Mouse (Mus musculus): ENCODE measurements at regions not wholly inside any gene's neighbourhood (a gene's known extent, or its start where the extent isn't known, plus 50 kb on each side); places are given as distances from the start of the nearest gene placed in this dataset.

GRCm38 (mm10) chr3:57990738-57991137, 142.9 kb upstream of the Pfn2 start:
- no peak overlapping the region for H3K4me3 ChIP-seq (ENCODE audit: low read length)
- H3K4me2 ChIP-seq (ENCODE audit: low read length) = no peak overlapping the region
- H3K4me1 ChIP-seq (ENCODE audit: control insufficient read depth, insufficient read depth, low read depth, low read length) = no peaks in the 10 kb centered on the region
- H3K36me3 ChIP-seq (ENCODE audit: control insufficient read depth, insufficient read depth, low read length) = no peaks in the 10 kb centered on the region
- H3K27me3 ChIP-seq (replicated peaks; ENCODE audit: control insufficient read depth, insufficient read depth, low read length) = no peaks in the 10 kb centered on the region
- H3K27ac ChIP-seq (ENCODE audit: low read depth, low read length) = no peak overlapping the region
- no peaks in the 10 kb centered on the region for H3K9me3 ChIP-seq (ENCODE audit: control insufficient read depth, low read length)
- WGBS = 74% methylated on average over 1 of the region's 1 CpGs
- no peak overlapping the region for H3K9ac ChIP-seq (ENCODE audit: low read depth, low read length)
- no peak for ATAC-seq

DNA sequence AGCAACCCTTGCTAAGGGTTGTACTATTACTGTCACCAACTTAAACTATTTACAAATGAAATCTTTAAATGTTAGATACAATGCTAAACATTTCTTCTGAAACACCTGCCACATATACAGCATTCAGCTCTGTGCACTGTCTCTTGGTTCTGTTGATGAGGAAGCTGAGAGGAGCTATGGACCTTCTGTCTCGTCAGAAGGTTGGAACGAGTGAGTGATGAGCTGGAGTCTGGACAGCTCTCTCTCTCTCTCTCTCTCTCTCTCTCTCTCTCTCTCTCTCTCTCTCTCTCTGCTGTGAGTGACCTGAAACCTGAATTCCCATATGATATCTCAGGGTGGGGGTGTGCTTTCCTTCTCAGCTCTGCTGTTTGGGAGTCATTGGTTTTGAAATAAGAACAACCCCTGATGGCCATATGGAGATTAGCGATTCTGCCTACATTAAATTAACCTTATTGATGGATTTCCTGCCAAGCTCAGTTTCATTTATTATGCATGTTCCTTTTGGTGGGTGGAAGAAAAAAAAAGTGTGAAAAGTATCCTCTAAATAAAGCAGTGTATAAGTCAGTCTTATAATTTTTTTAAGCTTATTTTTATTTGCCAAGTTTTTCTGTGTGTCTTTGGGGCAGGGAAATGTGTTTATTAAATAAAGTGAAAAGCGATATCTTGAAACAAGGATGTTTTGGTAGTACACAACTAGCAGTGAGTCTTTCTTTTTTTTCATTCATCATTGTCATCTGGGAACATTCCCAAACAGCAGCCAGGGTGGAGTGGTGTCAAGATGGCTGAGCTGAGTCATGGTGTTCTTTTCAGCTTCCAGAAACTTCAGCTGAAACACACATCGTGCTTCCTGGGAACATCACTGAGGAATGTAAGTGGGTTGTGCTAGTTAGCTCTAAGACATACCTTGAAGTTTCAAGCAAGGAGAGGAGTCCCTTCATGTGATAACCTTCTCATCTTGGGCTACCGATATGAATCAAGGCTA, 150.5 kb upstream of the Pfn2 start:
- Histone ChIP-seq H3K4me2 (ENCODE audit: low read length) (no peak overlapping the region), H3K27ac (ENCODE audit: low read depth, low read length) (no peak overlapping the region), H3K27me3 (replicated peaks; ENCODE audit: control insufficient read depth, insufficient read depth, low read length) (no peaks in the 10 kb centered on the region), H3K4me1 (ENCODE audit: control insufficient read depth, insufficient read depth, low read depth, low read length) (no peaks in the 10 kb centered on the region), H3K9ac (ENCODE audit: low read depth, low read length) (no peak overlapping the region), H3K9me3 (ENCODE audit: control insufficient read depth, low read length) (no peaks in the 10 kb centered on the region), H3K4me3 (ENCODE audit: low read length) (no peak overlapping the region), H3K36me3 (ENCODE audit: control insufficient read depth, insufficient read depth, low read length) (no peaks in the 10 kb centered on the region)
- no peak for ATAC-seq
- 79% methylated on average over 6 of the region's 6 CpGs for WGBS

DNA sequence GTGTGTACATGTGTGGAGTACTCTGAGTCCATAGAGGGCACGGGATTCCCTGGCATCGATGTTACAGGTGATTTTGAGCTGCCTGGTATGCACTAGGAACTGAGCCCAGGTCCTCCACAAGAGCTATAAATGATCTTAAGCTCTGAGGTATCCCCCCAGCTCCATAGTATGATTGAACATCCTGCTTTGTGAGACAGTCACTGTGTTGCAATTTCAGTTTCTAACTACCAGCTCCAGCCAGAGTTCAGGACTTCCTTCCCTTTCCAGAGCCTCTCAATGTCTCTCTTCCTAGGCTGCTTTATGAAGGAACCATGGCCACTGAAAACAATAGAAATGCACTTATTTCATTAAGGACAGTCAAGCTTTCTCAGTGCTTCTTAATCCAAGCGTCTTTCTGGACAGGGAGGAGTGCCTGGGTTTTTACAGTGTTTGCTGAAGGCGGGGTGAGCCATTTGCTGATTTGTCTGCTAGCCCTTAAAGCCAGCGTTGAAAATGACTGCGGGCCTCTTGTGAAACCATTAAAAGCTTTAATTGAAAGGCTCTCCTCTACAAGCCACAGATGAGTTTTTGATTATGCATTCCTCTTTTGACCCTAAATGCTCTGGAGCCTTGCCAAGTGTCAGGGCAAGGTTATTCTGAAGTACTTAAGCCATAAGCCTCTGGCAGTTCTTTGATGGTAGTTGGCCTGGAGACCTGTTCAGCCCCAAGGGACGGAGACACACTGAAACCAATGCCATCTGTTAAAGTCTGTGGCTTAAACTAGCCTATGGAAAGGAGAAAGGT, 155.1 kb upstream of the Pfn2 start:
- Histone ChIP-seq H3K4me2 (ENCODE audit: low read length) (no peak overlapping the region), H3K9me3 (ENCODE audit: control insufficient read depth, low read length) (no peaks in the 10 kb centered on the region), H3K27me3 (replicated peaks; ENCODE audit: control insufficient read depth, insufficient read depth, low read length) (no peaks in the 10 kb centered on the region), H3K4me1 (ENCODE audit: control insufficient read depth, insufficient read depth, low read depth, low read length) (no peaks in the 10 kb centered on the region), H3K36me3 (ENCODE audit: control insufficient read depth, insufficient read depth, low read length) (no peaks in the 10 kb centered on the region), H3K9ac (ENCODE audit: low read depth, low read length) (no peak overlapping the region), H3K4me3 (ENCODE audit: low read length) (no peak overlapping the region), H3K27ac (ENCODE audit: low read depth, low read length) (no peak overlapping the region)
- peak; percentile 54; the same call in 1 of the 2 replicates for ATAC-seq
- 47% methylated on average over 7 of the region's 7 CpGs for WGBS

DNA sequence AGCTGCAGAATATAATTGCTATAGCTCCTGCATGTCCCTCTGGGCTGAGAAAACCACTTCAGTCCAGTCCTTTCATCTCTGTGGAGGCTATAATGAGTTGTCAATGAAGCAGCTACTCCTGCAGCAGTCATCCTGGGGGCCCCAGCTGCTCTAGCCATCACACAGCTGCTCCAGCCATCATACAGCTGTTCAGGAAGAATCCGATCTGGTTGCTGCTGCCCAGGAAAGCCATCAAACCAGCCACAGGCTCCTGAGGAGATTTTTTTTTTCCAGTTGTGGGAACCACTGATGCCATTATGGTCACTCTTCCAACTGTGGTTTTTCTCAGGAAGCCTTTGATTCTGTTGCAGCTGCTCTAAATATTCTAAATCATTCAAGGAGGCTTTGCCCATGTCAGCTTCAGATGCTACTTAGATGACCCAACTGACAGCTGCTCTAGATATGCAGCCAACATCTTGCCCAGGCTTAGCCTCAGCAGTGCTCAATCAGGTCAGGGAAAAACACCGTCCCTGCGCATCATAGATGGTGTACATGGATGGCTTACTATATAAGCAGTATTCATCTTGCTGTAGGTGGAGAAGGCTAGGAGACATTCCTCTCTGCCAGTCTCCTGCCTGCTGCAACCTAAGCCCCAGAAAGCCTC, 177.0 kb upstream of the Pfn2 start:
- no peak for ATAC-seq
- WGBS = 86% methylated on average over 3 of the region's 3 CpGs
- H3K4me3 ChIP-seq (ENCODE audit: low read length) = no peak overlapping the region

GRCm38 (mm10) chr3:58049618-58050017, 201.7 kb upstream of the Pfn2 start:
- Histone ChIP-seq H3K27me3 (replicated peaks; ENCODE audit: control insufficient read depth, insufficient read depth, low read length) (no peaks in the 10 kb centered on the region), H3K4me1 (ENCODE audit: control insufficient read depth, insufficient read depth, low read depth, low read length) (no peaks in the 10 kb centered on the region), H3K36me3 (ENCODE audit: control insufficient read depth, insufficient read depth, low read length) (no peaks in the 10 kb centered on the region), H3K9me3 (ENCODE audit: control insufficient read depth, low read length) (no peaks in the 10 kb centered on the region), H3K4me3 (ENCODE audit: low read length) (no peak overlapping the region), H3K4me2 (ENCODE audit: low read length) (no peak overlapping the region), H3K27ac (ENCODE audit: low read depth, low read length) (no peak overlapping the region), H3K9ac (ENCODE audit: low read depth, low read length) (no peak overlapping the region)
- no peak for ATAC-seq
- WGBS = 81% methylated on average over 1 of the region's 1 CpGs

More for the DNA sequence above, 177.0 kb upstream of the Pfn2 start:
- H3K27me3 ChIP-seq (replicated peaks; ENCODE audit: control insufficient read depth, insufficient read depth, low read length) = no peaks in the 10 kb centered on the region
- H3K36me3 ChIP-seq (ENCODE audit: control insufficient read depth, insufficient read depth, low read length) = no peaks in the 10 kb centered on the region
- H3K4me1 ChIP-seq (ENCODE audit: control insufficient read depth, insufficient read depth, low read depth, low read length) = no peaks in the 10 kb centered on the region
- H3K9me3 ChIP-seq (ENCODE audit: control insufficient read depth, low read length) = no peaks in the 10 kb centered on the region
- no peak overlapping the region for H3K27ac ChIP-seq (ENCODE audit: low read depth, low read length)
- no peak overlapping the region for H3K4me2 ChIP-seq (ENCODE audit: low read length)
- no peak overlapping the region for H3K9ac ChIP-seq (ENCODE audit: low read depth, low read length)

- Histone ChIP-seq H3K36me3 (ENCODE audit: control insufficient read depth, insufficient read depth, low read length) (no peaks in the 10 kb centered on the region), H3K27ac (ENCODE audit: low read depth, low read length) (no peak overlapping the region), H3K9ac (ENCODE audit: low read depth, low read length) (no peak overlapping the region; the same call in 1 of the 2 replicates), H3K4me2 (ENCODE audit: low read length) (no peak overlapping the region), H3K9me3 (ENCODE audit: control insufficient read depth, low read length) (no peaks in the 10 kb centered on the region), H3K4me3 (ENCODE audit: low read length) (no peak overlapping the region), H3K4me1 (ENCODE audit: control insufficient read depth, insufficient read depth, low read depth, low read length) (no peaks in the 10 kb centered on the region), H3K27me3 (replicated peaks; ENCODE audit: control insufficient read depth, insufficient read depth, low read length) (no peaks in the 10 kb centered on the region)
- no peak for ATAC-seq
- WGBS = 88% methylated on average over 7 of the region's 7 CpGs
These were observed 206.8 kb upstream of the Pfn2 start for GRCm38 (mm10) chr3:58054726-58055125.

DNA sequence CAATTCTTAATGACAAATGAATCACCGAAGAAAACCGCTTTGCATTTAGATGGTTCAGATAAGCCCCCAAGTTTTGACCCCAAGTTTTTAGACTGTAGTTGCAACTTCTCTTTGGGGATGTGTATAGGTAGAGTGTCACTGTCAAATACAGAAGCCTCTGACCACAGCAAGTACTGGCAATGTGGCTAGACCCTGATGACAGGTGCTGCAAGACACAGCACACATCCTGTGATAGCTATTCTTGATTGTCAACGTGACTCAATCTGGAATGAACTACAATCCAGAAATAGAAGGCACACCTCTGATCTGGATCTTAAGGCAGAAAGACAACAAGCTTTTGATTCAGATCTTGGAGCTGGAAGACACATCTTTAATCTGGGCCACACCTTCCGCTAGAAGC, 207.3 kb upstream of the Pfn2 start:
- H3K27ac ChIP-seq (ENCODE audit: low read depth, low read length) = no peak overlapping the region
- no peaks in the 10 kb centered on the region for H3K27me3 ChIP-seq (replicated peaks; ENCODE audit: control insufficient read depth, insufficient read depth, low read length)
- ATAC-seq = no peak
- H3K4me2 ChIP-seq (ENCODE audit: low read length) = no peak overlapping the region
- no peak overlapping the region for H3K4me3 ChIP-seq (ENCODE audit: low read length)
- H3K9ac ChIP-seq (ENCODE audit: low read depth, low read length) = no peak overlapping the region
- no peaks in the 10 kb centered on the region for H3K36me3 ChIP-seq (ENCODE audit: control insufficient read depth, insufficient read depth, low read length)
- no peaks in the 10 kb centered on the region for H3K9me3 ChIP-seq (ENCODE audit: control insufficient read depth, low read length)
- WGBS = 87% methylated on average over 4 of the region's 4 CpGs
- no peaks in the 10 kb centered on the region for H3K4me1 ChIP-seq (ENCODE audit: control insufficient read depth, insufficient read depth, low read depth, low read length)

DNA sequence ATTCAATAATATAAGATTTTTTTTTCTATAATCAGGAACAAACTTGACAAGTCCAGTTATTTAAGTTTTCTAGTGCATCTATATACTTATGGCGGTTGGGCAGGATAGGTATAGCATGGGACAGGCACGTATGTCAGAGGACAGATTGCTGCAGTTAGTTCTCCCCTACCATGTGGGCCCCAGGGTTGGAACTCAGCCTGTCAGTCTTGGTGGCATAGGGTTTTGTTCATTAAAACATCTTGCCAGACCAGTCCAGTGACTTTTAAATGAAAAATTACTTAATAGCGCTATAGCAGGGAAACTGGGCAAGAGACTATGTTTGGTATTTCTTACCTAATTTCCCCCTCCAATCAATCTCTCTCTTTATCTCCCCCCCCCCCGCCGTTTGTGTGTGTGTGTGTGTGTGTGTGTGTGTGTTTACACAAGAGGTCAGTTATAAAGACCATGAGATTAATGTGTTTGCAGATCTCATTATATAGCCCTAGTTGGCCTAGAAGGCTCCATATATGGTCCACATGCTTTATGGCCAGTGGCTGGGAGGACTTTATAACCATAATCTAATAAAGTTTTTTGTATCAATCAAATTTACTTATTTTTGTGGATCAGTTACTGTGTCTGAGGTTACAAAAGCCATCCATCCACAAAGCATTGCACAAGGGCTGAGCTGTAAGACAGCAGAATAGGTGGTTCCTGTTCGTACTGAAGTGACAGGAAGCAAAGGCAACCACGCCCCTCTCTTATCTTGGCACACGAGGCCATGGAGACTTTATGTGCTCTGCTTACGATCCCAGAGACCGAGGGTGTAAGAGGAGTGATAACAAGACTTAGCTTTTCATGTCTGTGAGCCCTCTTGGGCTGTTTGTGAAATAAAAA, 208.5 kb upstream of the Pfn2 start:
- Histone ChIP-seq H3K9me3 (ENCODE audit: control insufficient read depth, low read length) (no peaks in the 10 kb centered on the region), H3K36me3 (ENCODE audit: control insufficient read depth, insufficient read depth, low read length) (no peaks in the 10 kb centered on the region), H3K4me1 (ENCODE audit: control insufficient read depth, insufficient read depth, low read depth, low read length) (no peaks in the 10 kb centered on the region), H3K27ac (ENCODE audit: low read depth, low read length) (no peak overlapping the region), H3K4me3 (ENCODE audit: low read length) (no peak overlapping the region), H3K4me2 (ENCODE audit: low read length) (no peak overlapping the region), H3K9ac (ENCODE audit: low read depth, low read length) (no peak overlapping the region), H3K27me3 (replicated peaks; ENCODE audit: control insufficient read depth, insufficient read depth, low read length) (no peaks in the 10 kb centered on the region)
- 82% methylated on average over 10 of the region's 10 CpGs for WGBS
- no peak for ATAC-seq

Data from hindbrain, embryonic 16.5 days (tissue).